Mouse (Mus musculus) c-Kit-negative CD71-positive TER-119-positive erythroid progenitor cells, embryonic 14.5 days (primary cell): Measurements from ENCODE around the gene Fpr1.
"Not testable (repeated sequence)": the region's sequence is repeated elsewhere in the genome, so short reads cannot be mapped to it uniquely, and the experiment has no call there.

Experiments used
- DNase-seq: peaks from one replicate; pipeline ENCODE4 v3.0.0-alpha.2; 2013; ENCODE audit warnings: low read depth, low spot score

The Fpr1 gene

GRCm38 (mm10) chr17:17849906-17850712 is 33.6 kb downstream of the Fpr1 start:
- no peak for DNase-seq

- DNase-seq, result no peak
These were observed 34.8 kb downstream of the Fpr1 start for GRCm38 (mm10) chr17:17848988-17849387.

DNA sequence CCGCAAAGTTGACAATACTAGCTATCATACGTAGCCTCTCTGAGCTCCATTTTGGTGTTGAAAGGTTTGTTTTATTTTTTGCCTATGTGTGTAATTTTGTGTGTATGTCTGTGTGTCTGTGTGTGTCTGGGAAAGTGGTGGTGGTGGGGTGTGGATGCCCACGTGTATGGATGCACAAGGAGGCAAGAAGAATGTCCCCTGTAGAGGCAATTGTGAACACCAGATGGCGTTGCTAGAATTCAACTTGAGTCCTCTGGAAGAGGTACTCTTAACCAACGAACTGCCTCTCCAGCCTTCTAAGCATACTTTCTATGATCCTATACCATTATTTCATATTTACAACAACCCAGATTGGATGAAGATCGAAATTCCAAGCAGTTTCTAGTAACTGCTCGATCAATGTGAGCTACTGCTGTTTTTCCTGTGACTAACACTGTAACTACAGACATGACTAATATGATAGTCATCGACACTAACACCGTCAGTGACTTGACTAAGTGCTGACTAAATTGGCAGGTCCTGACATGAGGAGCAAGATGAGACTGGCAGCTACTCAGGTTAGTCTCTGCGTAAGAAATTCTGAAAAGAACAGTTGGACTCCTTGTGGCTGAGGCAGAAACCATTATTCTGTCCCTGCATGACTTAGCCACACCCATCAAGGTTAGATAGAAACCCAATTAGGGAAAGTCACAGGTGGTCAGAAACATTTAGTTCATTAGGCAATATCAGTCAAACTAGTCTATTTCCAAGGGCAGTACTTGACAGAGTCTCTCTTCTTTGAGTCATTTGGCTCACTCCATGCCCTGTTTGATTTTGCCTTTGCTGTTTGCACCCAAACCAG is 38.3 kb downstream of the Fpr1 start:
- no peak for DNase-seq

- not testable (repeated sequence) for DNase-seq
These were observed 39.1 kb downstream of the Fpr1 start for GRCm38 (mm10) chr17:17844606-17845005.

DNA sequence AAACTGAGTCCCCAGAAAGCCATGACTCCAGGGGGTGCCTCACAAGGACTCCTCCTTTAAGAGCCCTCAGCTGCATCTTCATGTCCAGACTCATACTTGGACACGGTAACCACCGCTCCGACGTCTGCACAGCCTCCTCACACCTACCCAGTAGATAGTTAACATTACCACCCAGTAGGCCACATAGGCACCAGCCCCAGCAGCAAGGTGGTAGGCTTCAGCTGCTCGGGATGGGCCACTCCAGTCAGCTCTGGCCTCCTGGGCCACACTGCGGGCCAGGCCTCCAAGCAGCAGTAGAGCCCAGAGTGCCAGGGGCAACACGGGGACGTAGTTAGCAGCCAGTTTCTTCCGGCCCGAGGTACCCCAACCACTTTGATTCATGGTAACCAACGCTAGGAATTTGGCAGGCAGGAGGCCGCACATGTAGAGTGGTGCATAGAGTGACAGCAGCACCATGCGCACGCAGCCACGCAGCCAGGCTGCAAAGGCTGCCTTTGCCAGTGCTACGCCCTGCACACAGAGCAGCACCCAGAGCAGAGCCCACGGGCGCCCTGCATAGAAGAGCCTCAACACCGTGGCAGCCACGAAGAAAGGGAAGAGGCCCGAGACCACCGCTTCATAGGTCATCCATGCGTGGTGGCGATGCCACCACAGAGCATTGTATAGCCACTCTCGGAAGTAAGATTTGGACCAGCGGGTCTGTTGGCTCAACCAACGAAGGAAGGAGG is 40.0 kb downstream of the Fpr1 start:
- DNase-seq, result no peak

GRCm38 (mm10) chr17:17840796-17841195 is 42.9 kb downstream of the Fpr1 start:
- DNase-seq, result no peak

DNA sequence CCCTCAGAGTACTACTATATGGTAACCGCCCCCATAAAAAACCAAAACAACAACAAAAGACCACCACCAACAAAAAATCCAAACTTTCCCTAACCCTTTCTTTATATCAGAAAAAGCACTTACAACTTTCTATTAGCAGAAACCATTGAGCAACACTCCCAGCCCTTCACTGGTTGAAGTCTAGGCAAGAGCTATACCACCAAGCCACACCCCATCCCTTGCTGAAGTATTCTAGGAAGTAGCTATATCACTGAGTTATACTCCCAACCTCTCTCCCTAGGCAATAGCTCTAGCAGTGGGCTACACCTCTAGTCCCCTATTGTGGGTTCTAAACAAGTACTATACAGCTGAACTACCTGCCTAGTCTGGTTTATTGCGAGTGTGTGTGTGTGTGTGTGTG is 44.5 kb downstream of the Fpr1 start:
- no peak for DNase-seq

- DNase-seq, result peak; percentile 55
These were observed 45.6 kb downstream of the Fpr1 start for GRCm38 (mm10) chr17:17837919-17838701.

- no peak for DNase-seq
These were observed 46.3 kb downstream of the Fpr1 start for GRCm38 (mm10) chr17:17837426-17837825.

DNA sequence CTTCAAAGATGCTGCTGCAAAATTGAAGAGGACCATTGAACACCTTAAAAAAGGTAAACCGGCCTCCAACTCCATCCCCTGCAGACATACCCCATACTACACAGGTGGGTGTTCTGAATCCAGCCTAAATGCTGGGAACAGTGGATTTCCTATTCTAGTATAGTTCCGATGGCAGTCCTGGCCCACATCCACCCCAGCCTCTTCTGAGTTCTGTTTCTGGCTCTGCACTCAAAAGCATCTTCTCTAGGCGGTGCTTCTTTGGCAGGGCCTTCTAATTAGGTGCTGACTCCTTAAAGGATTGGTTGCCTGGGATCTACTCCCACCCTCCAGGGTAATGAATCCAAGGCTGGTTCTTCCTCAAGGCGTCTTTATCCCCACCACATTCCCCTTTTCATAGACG is 47.6 kb downstream of the Fpr1 start:
- no peak for DNase-seq

GRCm38 (mm10) chr17:17834896-17835295 is 48.8 kb downstream of the Fpr1 start:
- no peak for DNase-seq

GRCm38 (mm10) chr17:17830731-17831130 is 53.0 kb downstream of the Fpr1 start:
- DNase-seq, result no peak

GRCm38 (mm10) chr17:17829816-17830535 is 53.8 kb downstream of the Fpr1 start:
- DNase-seq, result no peak

- no peak for DNase-seq
These were observed 54.5 kb downstream of the Fpr1 start for GRCm38 (mm10) chr17:17829052-17829785.

DNA sequence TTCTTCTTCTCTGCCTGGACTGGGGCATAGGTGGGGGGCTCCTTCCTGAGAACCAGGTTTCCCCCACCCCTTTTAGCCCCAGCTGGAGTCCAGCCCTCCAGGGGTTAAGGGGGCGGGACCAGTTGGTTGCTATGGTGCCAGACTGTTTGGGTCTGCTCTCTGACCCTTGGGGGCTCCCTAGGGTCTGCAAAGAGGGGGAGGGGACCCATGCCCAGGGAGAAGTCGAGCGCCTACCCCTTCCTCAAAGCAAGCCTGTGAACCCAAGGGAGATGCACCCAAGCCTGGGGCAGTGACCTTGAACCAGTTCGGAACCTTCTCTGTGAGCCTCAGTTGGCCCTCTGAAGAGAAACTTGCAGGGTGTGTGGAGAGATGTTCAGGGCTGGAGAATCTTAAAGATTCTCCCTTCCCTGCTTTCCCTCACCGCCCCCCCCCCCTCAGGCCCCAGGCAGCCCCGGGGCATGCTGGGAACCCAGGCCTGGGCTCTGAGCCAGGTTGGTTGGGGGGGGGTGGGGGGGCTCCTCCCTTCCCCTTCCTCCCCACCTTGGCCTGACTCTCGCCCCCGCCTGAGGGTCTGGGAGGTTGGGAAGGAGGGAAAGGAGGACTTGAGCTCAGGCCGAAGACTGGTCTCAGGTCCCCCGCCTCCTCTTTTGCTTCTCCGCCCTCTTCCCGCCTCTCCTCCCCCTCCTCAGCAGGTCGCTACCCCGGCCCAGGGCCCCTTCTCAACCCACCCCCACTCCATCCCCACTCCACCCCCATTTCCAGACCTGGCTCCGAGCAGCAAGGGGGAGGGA is 55.4 kb downstream of the Fpr1 start:
- no peak for DNase-seq

DNA sequence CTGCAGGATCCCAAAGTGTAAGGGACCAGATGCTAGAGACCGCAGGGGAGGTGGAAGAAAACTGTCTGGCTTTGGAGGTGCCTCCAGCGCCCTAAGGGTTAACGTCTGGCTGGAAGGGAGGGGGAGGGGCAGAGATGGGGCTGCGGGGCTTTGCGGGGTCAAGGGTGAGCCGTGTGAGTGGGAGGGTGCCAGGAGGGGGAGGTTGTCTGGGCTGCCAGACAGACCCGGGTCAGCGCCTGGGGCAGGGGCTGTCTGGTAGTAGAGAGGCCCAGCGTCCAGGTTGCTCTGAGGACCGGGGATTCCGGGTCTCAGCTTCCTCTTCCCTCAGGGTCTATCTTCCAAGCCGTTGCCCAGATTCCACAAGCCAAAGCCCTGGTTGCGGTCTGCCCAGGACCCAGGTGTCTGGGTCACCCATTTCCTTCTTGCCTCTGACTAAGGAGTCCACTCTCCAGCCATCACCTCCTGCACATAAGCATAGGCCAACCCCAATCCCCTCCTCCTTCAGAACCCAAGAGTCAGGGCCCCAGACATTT is 56.0 kb downstream of the Fpr1 start:
- DNase-seq, result no peak

GRCm38 (mm10) chr17:17826751-17827657 is 56.7 kb downstream of the Fpr1 start, which contains the start of gene Spaca6:
Gene Spaca6 (plus strand): TSS chr17:17827158.
- DNase-seq, result no peak
